Mouse (Mus musculus): ENCODE measurements around the gene Cpeb3. TPM values are rescaled to one million over a fixed set of nuclear protein-coding genes. Genes with fewer than 3 reads are reported as not detected.
"Not testable (repeated sequence)": the region's sequence is repeated elsewhere in the genome, so short reads cannot be mapped to it uniquely, and the experiment has no call there.

Gene Cpeb3
- total and polyA plus RNA-seq, 3 experiments = 2.0 to 5.2 (median 2.0) TPM

DNA sequence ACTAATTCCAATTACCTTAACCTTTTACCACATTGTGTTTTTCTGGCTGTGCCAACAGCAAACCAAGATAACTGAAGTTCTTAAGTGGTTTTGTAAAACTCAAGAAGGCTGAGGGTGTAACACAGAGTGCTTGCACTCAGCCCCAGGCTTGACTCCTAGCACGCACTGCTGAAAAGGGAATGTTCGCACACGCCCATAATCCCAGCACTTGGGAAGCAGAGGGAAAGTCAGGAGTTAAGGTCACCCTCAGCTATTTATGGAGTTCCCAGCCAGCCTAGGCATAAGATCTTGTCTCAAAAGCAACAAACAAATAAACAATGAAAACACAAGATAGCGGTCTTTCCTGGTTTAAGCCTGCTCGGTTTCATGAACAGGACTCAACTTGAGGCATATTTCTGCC, 63.0 kb downstream of the Cpeb3 start:
- ATAC-seq (ENCODE audit: extremely low read depth, insufficient number of reproducible peaks, low FRiP score, poor library complexity, severe bottlenecking) (no peak), DNase-seq (ENCODE audit: low spot score) (no peak)
- Histone ChIP-seq H3K4me3 (ENCODE audit: low read depth, low read length) (no peak overlapping the region), H3K36me3 (replicated peaks) (no peaks in the 10 kb centered on the region), H3K9me3 (replicated peaks) (no peaks in the 10 kb centered on the region), H3K27me3 (ENCODE audit: insufficient read depth, low read length) (no peaks in the 10 kb centered on the region), H3K4me1 (ENCODE audit: insufficient read depth, low read depth, low read length) (peaks cover 48% of the 10 kb centered on the region)
- TF ChIP-seq GATA1 (IDR thresholded peaks at IDR 0.05; ENCODE audit: borderline replicate concordance, low read length) = no peak
- TF ChIP-seq POLR2AphosphoS5 (IDR thresholded peaks at IDR 0.05; ENCODE audit: insufficient replicate concordance, low read depth, low read length) = no peak
- no peak for TF ChIP-seq TAL1 (conservative IDR thresholded peaks at IDR 0.05; ENCODE audit: low read depth, low read length)
- TF ChIP-seq GATA2 (IDR thresholded peaks at IDR 0.05; ENCODE audit: borderline replicate concordance, low read depth, low read length) = no peak
- TF ChIP-seq CTCF (IDR thresholded peaks at IDR 0.05; ENCODE audit: low read depth, low read length) = no peak

DNA sequence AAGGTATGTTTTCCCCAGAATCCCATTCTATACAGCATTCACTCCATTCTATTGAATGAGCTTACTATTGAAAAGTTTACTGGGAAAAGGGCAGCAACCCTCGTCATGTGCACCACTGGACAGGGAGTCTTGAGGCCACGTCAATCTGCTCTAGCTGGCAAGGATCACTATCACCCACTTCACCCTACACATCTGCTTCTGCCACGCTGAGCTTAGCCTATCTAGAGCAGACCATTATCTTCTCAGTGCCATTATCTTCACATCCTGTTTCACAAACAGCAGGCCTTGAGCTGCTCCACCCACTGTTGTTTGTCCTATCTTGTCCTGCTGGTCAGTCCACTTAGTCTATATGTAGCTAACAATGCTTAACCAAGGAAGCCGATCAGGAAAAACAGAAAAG, 66.8 kb downstream of the Cpeb3 start:
- ATAC-seq (ENCODE audit: extremely low read depth, insufficient number of reproducible peaks, low FRiP score, poor library complexity, severe bottlenecking) = peak; percentile 98
- Histone ChIP-seq H3K36me3 (replicated peaks) (no peaks in the 10 kb centered on the region), H3K4me3 (ENCODE audit: low read depth, low read length) (peak overlapping the region; percentile 52; the same call in 1 of the 2 replicates), H3K4me1 (ENCODE audit: insufficient read depth, low read depth, low read length) (peaks cover 61% of the 10 kb centered on the region), H3K9me3 (replicated peaks) (no peaks in the 10 kb centered on the region), H3K27me3 (ENCODE audit: insufficient read depth, low read length) (no peaks in the 10 kb centered on the region)
- peak; percentile 26 for DNase-seq (ENCODE audit: low spot score)
- no peak for TF ChIP-seq POLR2AphosphoS5 (IDR thresholded peaks at IDR 0.05; ENCODE audit: insufficient replicate concordance, low read depth, low read length)
- peak; percentile 78 for TF ChIP-seq TAL1 (conservative IDR thresholded peaks at IDR 0.05; ENCODE audit: low read depth, low read length)

GRCm38 (mm10) chr19:37137133-37137532, 71.3 kb downstream of the Cpeb3 start:
- Histone ChIP-seq H3K27me3 (ENCODE audit: insufficient read depth, low read length) (no peaks in the 10 kb centered on the region), H3K4me1 (ENCODE audit: insufficient read depth, low read depth, low read length) (peaks cover 35% of the 10 kb centered on the region), H3K36me3 (replicated peaks) (no peaks in the 10 kb centered on the region), H3K4me3 (ENCODE audit: low read depth, low read length) (no peak overlapping the region), H3K9me3 (replicated peaks) (no peaks in the 10 kb centered on the region)
- TF ChIP-seq CTCF (IDR thresholded peaks at IDR 0.05; ENCODE audit: low read depth, low read length) (no peak), TAL1 (conservative IDR thresholded peaks at IDR 0.05; ENCODE audit: low read depth, low read length) (no peak), GATA1 (IDR thresholded peaks at IDR 0.05; ENCODE audit: borderline replicate concordance, low read length) (no peak), POLR2AphosphoS5 (IDR thresholded peaks at IDR 0.05; ENCODE audit: insufficient replicate concordance, low read depth, low read length) (no peak), GATA2 (IDR thresholded peaks at IDR 0.05; ENCODE audit: borderline replicate concordance, low read depth, low read length) (no peak)
- no peak for DNase-seq (ENCODE audit: low spot score)
- no peak for ATAC-seq (ENCODE audit: extremely low read depth, insufficient number of reproducible peaks, low FRiP score, poor library complexity, severe bottlenecking)

DNA sequence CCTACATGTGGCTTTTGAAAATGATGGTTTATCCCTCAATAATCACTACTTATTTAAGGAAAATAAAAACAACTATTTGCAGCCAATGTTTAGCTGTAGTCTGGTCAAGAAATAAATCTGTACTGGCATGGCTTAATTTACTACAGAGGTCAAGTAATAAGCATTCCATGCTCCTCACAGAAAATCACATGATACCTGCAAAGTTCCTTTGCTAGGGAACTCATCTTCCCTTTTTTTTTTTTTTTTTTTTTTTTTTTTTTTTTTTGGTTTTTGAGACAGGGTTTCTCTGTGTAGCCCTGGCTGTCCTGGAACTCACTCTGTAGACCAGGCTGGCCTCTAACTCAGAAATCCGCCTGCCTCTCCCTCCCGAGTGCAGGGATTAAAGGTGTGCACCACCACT, 72.9 kb downstream of the Cpeb3 start:
- not testable (repeated sequence) for ATAC-seq (ENCODE audit: extremely low read depth, insufficient number of reproducible peaks, low FRiP score, poor library complexity, severe bottlenecking); H3K4me3 ChIP-seq (ENCODE audit: low read depth, low read length); DNase-seq (ENCODE audit: low spot score); H3K27me3 ChIP-seq (ENCODE audit: insufficient read depth, low read length); H3K9me3 ChIP-seq (replicated peaks); H3K36me3 ChIP-seq (replicated peaks)
- peaks cover 20% of the 10 kb centered on the region for H3K4me1 ChIP-seq (ENCODE audit: insufficient read depth, low read depth, low read length)

DNA sequence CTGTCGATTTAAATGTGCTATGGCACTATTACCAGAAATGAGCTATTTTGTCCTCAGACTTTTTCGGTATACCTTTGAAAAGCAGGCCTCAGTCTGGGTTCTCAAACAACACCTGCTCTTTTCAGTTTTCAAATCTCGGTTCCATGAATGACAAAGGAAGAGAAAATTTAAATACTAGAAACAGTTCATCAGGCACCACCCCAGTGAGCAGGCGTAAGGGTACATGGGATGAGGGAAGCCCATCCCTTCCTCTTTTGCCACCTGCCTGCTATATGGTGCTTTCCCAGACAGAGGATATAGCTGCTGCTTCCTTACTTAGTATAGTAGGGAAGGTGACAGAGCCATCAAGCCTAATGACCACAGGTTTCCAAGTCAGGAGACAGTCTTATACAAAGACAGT, 74.7 kb downstream of the Cpeb3 start:
- DNase-seq (ENCODE audit: low spot score) = no peak
- H3K36me3 ChIP-seq (replicated peaks) = no peaks in the 10 kb centered on the region
- H3K9me3 ChIP-seq (replicated peaks) = no peaks in the 10 kb centered on the region
- no peak for ATAC-seq (ENCODE audit: extremely low read depth, insufficient number of reproducible peaks, low FRiP score, poor library complexity, severe bottlenecking)
- peaks cover 11% of the 10 kb centered on the region for H3K4me1 ChIP-seq (ENCODE audit: insufficient read depth, low read depth, low read length)
- H3K4me3 ChIP-seq (ENCODE audit: low read depth, low read length) = no peak overlapping the region
- no peaks in the 10 kb centered on the region for H3K27me3 ChIP-seq (ENCODE audit: insufficient read depth, low read length)
- TF ChIP-seq CTCF (IDR thresholded peaks at IDR 0.05; ENCODE audit: low read depth, low read length) (no peak), POLR2AphosphoS5 (IDR thresholded peaks at IDR 0.05; ENCODE audit: insufficient replicate concordance, low read depth, low read length) (no peak), TAL1 (conservative IDR thresholded peaks at IDR 0.05; ENCODE audit: low read depth, low read length) (no peak), GATA1 (IDR thresholded peaks at IDR 0.05; ENCODE audit: borderline replicate concordance, low read length) (no peak), GATA2 (IDR thresholded peaks at IDR 0.05; ENCODE audit: borderline replicate concordance, low read depth, low read length) (no peak)

DNA sequence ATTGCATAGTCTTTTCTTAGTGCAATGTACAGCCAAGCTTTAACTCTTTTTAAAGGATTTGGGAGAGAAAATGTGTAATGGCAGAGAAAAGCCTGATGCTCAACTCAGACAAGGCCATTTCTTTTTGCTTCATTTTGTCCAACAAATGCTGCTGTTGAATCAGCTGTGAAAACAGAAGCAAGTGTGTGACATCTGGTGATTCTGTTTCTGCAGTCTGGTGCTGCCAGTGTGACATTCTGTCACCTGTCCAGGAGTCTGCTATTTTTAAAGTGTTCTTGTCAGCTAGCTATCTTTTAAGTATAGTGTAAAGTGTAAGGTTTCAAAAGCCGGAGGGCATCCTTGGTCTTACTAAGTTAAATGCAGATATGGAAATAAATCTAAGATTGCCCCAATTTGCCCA, 76.7 kb downstream of the Cpeb3 start:
- ATAC-seq (ENCODE audit: extremely low read depth, insufficient number of reproducible peaks, low FRiP score, poor library complexity, severe bottlenecking) (no peak), DNase-seq (ENCODE audit: low spot score) (no peak)
- Histone ChIP-seq H3K27me3 (ENCODE audit: insufficient read depth, low read length) (no peaks in the 10 kb centered on the region), H3K4me3 (ENCODE audit: low read depth, low read length) (no peak overlapping the region), H3K9me3 (replicated peaks) (no peaks in the 10 kb centered on the region), H3K4me1 (ENCODE audit: insufficient read depth, low read depth, low read length) (peaks cover 13% of the 10 kb centered on the region), H3K36me3 (replicated peaks) (no peaks in the 10 kb centered on the region)
- TF ChIP-seq GATA1 (IDR thresholded peaks at IDR 0.05; ENCODE audit: borderline replicate concordance, low read length) (no peak), TAL1 (conservative IDR thresholded peaks at IDR 0.05; ENCODE audit: low read depth, low read length) (no peak), POLR2AphosphoS5 (IDR thresholded peaks at IDR 0.05; ENCODE audit: insufficient replicate concordance, low read depth, low read length) (no peak), CTCF (IDR thresholded peaks at IDR 0.05; ENCODE audit: low read depth, low read length) (no peak), GATA2 (IDR thresholded peaks at IDR 0.05; ENCODE audit: borderline replicate concordance, low read depth, low read length) (no peak)

DNA sequence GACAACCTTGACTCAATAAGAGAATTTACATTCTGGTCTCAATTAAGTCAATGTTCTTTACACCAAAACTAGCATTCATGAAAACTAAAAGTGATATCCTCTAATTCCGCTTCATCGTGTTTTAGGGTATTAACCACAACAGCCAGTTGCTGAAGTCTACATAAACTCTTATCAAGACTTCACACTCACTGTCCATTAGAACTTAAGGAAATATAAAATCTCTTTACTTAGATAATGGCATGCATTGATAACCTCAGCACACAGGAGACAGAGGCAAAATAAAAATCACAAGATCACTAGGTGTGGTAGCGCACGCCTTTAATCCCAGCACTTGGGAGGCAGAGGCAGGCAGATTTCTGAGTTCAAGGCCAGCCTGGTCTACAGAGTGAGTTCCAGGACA, 79.9 kb downstream of the Cpeb3 start:
- ATAC-seq (ENCODE audit: extremely low read depth, insufficient number of reproducible peaks, low FRiP score, poor library complexity, severe bottlenecking) (peak; percentile 49), DNase-seq (ENCODE audit: low spot score) (no peak)
- H3K9me3 ChIP-seq (replicated peaks) = no peaks in the 10 kb centered on the region
- H3K4me1 ChIP-seq (ENCODE audit: insufficient read depth, low read depth, low read length) = peaks cover 16% of the 10 kb centered on the region
- H3K4me3 ChIP-seq (ENCODE audit: low read depth, low read length) = no peak overlapping the region
- H3K36me3 ChIP-seq (replicated peaks) = no peaks in the 10 kb centered on the region
- no peaks in the 10 kb centered on the region for H3K27me3 ChIP-seq (ENCODE audit: insufficient read depth, low read length)
- peak; percentile 55 for TF ChIP-seq TAL1 (conservative IDR thresholded peaks at IDR 0.05; ENCODE audit: low read depth, low read length)
- TF ChIP-seq CTCF (IDR thresholded peaks at IDR 0.05; ENCODE audit: low read depth, low read length) = no peak
